Mouse (Mus musculus): ENCODE measurements around the gene Prss45.

Gene Prss45

GRCm38 (mm10) chr9:110858523-110858922, 24.1 kb downstream of the Prss45 start:
- no peak for DNase-seq

- no peak for DNase-seq
Measured at GRCm38 (mm10) chr9:110858967-110859596, 24.7 kb downstream of the Prss45 start.

GRCm38 (mm10) chr9:110871030-110871429, 36.6 kb downstream of the Prss45 start:
- peak; percentile 70 for DNase-seq

GRCm38 (mm10) chr9:110873681-110874659, 39.6 kb downstream of the Prss45 start:
- DNase-seq: peak; percentile 57

GRCm38 (mm10) chr9:110874660-110875191, 40.3 kb downstream of the Prss45 start:
- DNase-seq: no peak

GRCm38 (mm10) chr9:110875288-110875695, 40.9 kb downstream of the Prss45 start:
- DNase-seq: peak; percentile 73

GRCm38 (mm10) chr9:110877353-110877752, 43.0 kb downstream of the Prss45 start:
- peak; percentile 47 for DNase-seq

GRCm38 (mm10) chr9:110877888-110878287, 43.5 kb downstream of the Prss45 start:
- peak; percentile 84 for DNase-seq

- peak; percentile 87 for DNase-seq
Measured at GRCm38 (mm10) chr9:110879191-110879920, 45.0 kb downstream of the Prss45 start, which contains the start of gene Als2cl. Gene Als2cl, plus strand, starts transcription at chr9:110879870.

- peak; percentile 92 for DNase-seq
Measured at GRCm38 (mm10) chr9:110879998-110880561, 45.7 kb downstream of the Prss45 start, which contains the start of gene Tmie. Gene Tmie, minus strand, starts transcription at chr9:110880113.

GRCm38 (mm10) chr9:110880772-110881171, 46.4 kb downstream of the Prss45 start:
- peak; percentile 65 for DNase-seq

- DNase-seq: peak; percentile 54
Measured at GRCm38 (mm10) chr9:110881953-110882352, 47.6 kb downstream of the Prss45 start.

- no peak for DNase-seq
Measured at GRCm38 (mm10) chr9:110887388-110888303, 53.3 kb downstream of the Prss45 start.

- DNase-seq: no peak
Measured at GRCm38 (mm10) chr9:110888935-110889334, 54.5 kb downstream of the Prss45 start.

GRCm38 (mm10) chr9:110890026-110890783, 55.8 kb downstream of the Prss45 start:
- DNase-seq: peak; percentile 60
